Mouse (Mus musculus): ENCODE data around the gene Dlgap1.

Dlgap1 gene

DNA sequence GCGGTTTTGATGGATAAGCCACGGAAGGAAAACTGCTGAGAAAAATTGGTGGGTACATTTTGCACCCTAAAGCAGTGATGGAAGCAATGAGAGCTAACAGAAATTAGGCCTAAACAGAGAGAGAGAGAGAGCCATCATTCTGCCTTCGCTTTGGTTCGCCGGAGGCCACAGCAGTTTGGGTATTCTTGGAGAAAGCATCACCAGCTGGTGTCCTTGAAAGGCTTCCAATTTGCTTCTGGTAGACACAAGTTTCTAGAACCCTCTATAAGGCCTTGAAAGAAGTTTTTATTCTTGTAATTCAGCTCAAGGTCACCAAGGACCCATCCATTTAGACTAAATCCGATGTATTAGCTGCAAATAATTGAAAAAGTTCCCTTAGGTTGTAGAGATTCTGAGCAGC lies 205.0 kb downstream of the Dlgap1 start:
- DNase-seq = peak; percentile 20

GRCm38 (mm10) chr17:70191228-70191627 lies 222.4 kb downstream of the Dlgap1 start:
- no peak for DNase-seq

DNA sequence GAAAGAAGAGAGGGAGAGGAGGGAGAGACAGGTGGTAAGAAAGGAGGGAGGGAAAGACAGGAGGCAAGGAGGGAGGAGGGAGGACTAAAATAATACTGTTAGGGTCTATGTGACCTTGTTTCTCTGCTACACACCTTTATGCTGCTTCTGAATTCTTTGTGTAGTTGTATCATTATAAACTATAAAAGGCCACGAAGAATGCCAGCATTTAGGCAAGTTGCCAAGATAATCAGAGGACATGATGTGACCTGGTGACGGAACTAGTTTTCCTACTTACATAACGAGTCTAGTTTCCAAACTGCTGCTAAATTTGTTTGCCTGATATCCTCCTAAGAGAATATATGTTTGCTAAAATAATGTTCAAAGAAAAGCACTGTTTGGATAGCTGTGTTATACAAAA lies 254.0 kb downstream of the Dlgap1 start:
- peak; percentile 33 for DNase-seq

DNA sequence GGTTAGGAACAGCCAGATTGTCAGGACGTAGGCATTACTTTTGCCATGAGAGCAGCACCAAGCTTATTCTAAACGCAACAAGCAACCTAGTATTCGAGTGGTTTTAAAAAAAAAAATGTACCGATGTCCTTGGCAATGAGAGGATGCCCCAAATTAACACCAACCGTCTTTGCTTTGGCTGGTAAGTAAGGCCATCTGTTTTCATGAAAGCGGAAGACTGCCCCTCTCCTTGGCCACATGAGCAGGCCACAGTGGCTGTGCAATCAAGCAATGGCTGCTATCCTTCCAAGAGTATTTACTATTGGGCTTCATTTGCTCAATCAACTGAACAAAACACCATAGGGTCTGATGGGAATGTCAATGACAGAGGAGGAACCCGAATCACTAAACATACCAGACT lies 278.5 kb downstream of the Dlgap1 start:
- peak; percentile 71 for DNase-seq

GRCm38 (mm10) chr17:70248250-70248649 lies 279.4 kb downstream of the Dlgap1 start:
- DNase-seq = no peak

- DNase-seq = no peak
Measured at GRCm38 (mm10) chr17:70252476-70252875, 283.6 kb downstream of the Dlgap1 start.

DNA sequence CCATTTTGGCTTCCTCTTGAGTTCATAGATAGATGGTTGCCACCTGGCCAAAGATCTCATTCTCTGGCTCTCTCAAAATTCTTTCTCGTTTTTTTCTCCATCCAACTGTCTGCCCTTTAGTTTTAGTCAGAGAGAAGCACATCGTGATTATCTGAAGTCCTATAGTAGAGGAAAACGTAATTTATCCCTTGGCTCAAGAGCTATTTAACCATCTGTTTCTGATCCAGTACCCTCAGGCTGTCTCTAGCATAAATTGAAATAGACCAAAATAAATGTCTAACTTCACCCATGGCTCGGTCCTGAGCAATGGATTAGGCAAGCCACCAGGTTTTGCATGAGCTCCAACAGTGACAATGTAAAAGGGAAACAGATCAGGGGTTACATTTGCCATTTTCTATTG lies 287.5 kb downstream of the Dlgap1 start:
- DNase-seq = peak; percentile 34

GRCm38 (mm10) chr17:70263156-70263555 lies 294.3 kb downstream of the Dlgap1 start:
- no peak for DNase-seq

DNA sequence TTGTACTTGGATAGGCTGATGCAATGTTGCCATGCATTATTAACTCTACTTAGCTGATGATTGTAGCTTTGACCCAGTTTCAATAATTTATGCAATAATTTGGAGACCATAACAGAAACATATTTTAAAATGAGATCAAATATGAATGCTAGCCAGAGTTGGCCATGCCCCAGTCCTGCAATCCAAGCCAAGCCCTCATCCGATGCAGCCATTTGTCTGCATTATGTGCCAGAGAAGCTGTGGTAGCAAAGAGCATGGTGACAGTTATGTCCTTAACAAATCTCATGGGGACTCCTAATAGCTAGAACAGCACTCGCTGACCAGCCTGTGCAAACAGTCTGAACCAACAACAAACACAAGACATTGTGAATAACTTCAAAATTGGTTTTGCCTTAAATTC lies 303.3 kb downstream of the Dlgap1 start:
- DNase-seq = peak; percentile 70

DNA sequence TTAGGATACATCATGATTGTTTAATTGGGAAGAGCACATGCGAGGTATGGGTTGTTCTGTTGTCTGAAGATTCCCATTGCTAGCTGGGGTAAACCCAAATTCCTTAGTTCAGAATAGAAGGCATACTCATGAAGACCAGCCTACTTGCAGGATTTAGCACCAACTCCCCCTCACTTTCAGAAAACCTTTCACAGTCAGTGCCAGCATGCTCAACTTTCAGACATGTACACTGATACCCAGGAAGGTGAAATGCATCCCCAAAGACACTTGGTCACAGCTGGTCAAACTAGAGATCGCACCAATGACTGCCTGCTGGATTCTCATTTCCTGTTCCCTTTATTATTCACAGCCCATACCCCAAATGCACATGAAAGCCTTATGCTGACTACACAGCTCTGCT lies 318.8 kb downstream of the Dlgap1 start:
- DNase-seq = no peak

- no peak for DNase-seq
Measured at GRCm38 (mm10) chr17:70294106-70294505, 325.2 kb downstream of the Dlgap1 start.

- peak; percentile 18 for DNase-seq
Measured at GRCm38 (mm10) chr17:70301941-70302478, 333.1 kb downstream of the Dlgap1 start.

DNA sequence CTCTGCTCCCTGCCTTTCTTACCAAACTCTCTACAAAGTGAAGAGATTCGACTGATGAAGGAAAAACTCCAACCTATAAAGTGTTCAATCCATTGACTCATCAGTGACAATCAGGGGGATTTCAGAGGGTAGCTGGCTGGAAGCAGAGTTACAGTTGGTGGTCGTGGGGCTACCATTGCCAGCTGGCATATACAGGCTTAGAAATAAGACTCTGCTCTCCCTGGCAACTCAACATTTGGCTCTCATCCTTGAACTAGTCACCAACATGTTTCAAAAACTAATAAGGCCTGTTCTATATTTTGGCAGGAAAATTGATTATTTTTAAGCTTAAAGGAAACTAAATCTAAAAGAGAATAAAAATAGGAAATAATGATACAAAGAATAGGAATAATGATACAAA lies 333.8 kb downstream of the Dlgap1 start:
- no peak for DNase-seq

DNA sequence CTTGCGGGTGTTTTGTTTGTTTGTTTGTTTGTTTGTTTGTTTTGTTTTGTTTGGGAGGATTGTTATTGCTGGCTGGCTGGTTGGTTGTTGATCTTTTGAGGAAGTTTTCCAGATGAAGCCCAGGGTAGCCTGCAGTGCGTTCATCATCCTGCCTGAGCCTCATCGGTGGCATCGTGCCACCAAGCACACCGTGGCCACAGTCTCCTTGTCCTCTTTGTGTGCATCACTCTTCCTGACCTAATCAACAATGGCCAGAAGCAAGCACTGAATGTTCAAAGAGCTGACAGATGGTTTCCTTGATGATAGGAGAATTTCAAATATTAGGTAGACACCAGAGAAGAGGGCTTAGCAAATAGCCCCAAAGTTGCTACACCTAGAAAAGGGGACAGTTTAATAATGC lies 336.1 kb downstream of the Dlgap1 start:
- DNase-seq = peak; percentile 60

GRCm38 (mm10) chr17:70307418-70308176 lies 338.7 kb downstream of the Dlgap1 start:
- no peak for DNase-seq

- no peak for DNase-seq
Measured at GRCm38 (mm10) chr17:70308364-70309231, 339.7 kb downstream of the Dlgap1 start.

DNA sequence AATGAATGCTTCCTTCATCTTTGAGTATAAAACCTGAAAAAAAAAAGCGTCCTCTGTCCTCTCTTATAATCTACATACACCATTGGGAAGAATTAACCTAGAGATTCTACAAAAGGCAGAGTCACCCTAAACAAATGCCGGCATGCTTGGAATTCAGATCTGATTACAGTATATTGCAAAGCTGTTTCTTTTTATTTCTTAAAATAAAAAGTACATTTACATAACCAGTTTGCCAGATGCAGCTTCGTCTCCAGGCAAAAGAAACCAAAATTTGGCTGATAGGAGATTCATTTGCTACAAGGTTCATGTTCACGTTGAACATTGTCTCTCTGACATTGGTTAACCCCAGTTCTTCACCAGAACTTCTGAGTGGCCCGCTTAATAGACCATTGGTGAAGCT lies 347.5 kb downstream of the Dlgap1 start:
- DNase-seq = no peak

- DNase-seq = no peak
Measured at GRCm38 (mm10) chr17:70317779-70318178, 348.9 kb downstream of the Dlgap1 start.

DNA sequence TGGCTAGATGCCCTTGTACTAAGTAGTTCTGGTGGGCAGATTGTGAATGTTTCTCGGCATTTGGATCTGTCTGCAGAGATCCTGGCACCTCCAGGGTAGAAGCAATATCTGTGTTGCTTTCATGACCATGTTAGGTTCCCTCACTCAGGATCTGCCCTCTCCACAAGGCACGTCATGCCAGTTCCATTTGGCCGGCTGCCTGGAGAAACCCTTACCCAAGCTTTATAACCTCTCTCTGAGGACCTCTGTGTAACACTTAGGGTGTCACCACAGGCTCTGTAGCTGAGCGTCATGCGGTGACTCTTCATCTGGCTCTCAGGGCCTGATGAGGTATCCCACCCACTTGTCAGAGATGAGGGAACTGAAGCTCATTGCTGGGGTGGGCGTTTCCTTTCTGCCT lies 353.1 kb downstream of the Dlgap1 start:
- no peak for DNase-seq

- DNase-seq = no peak
Measured at GRCm38 (mm10) chr17:70333440-70333839, 364.6 kb downstream of the Dlgap1 start.

GRCm38 (mm10) chr17:70334171-70334570 lies 365.3 kb downstream of the Dlgap1 start:
- peak; percentile 15 for DNase-seq

DNA sequence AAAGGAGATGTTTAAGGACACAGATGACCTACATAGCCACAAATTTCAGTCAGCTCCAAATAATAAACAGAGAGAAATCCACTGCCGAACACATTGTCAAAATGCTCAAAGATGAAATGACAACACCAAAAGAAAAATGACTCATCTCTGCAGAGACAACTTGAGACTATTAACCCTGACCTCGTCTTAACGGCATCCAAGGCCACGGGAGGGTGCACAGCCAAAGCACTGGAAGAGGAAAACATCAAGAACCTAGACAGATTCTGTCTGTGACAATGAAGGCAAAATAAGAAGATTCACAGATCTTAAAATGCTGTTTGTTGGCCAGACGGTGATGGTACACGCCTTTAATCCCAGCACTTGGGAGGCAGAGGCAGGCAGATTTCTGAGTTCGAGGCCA lies 370.9 kb downstream of the Dlgap1 start:
- no peak for DNase-seq

DNA sequence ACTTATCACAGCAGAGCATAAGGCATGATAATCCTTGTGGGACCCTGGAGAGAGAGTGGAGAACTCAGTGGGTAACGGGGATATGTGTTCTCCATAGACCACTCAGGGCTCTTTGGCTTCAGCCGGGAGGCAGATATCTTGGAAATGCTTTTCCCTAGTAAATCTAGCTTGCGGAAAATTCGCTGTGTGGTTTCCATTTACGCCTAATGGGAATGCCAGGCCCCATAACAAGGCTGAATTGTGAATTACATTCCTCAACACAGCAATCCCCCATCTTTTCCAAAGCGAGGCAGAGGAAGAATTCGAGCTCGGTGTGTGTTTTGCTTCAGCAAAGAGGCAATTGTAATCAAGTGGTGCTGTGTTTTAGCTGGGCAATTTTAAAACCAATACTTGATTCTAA lies 372.4 kb downstream of the Dlgap1 start:
- no peak for DNase-seq

DNA sequence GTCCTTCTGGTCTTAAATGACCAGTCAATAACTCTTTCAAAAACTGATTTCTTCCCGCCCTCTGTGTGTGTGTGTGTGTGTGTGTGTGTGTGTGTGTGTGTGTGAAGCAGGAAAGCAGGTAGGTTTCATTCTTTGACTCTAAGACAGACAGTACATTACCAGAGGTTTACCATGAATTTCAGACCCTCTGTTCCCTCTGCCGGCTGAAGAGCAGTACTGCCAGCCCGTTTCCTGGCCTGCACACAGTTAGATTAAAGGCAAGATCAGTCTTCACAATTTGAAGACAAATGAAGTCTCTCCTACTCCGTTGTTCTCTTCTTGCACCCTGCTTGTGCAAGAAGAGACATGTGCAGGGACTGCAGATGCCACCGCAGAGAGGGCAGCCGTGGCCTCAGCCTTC lies 373.0 kb downstream of the Dlgap1 start:
- peak; percentile 29 for DNase-seq

Measured in cerebellum, adult 8-10 months (tissue).